Mouse (Mus musculus): ENCODE measurements around the gene Mrtfa. TPM values are rescaled to one million over a fixed set of nuclear protein-coding genes. Genes with fewer than 3 reads are reported as not detected.

Mrtfa gene
- total RNA-seq, 1 experiment from 2014 or later: 27.4 TPM

- DNase-seq: no peak
These were observed 91.9 kb downstream of the Mrtfa start for GRCm38 (mm10) chr15:81098689-81099088.

GRCm38 (mm10) chr15:81097896-81098295 is 92.7 kb downstream of the Mrtfa start:
- DNase-seq: no peak

GRCm38 (mm10) chr15:81097456-81097855 is 93.1 kb downstream of the Mrtfa start:
- DNase-seq: peak; percentile 32

GRCm38 (mm10) chr15:81096329-81097055 is 94.1 kb downstream of the Mrtfa start:
- DNase-seq: no peak

- no peak for DNase-seq
These were observed 97.5 kb downstream of the Mrtfa start for GRCm38 (mm10) chr15:81093032-81093431.

- DNase-seq: no peak
These were observed 98.8 kb downstream of the Mrtfa start for GRCm38 (mm10) chr15:81091718-81092117.

GRCm38 (mm10) chr15:81087529-81087928 is 103.0 kb downstream of the Mrtfa start:
- DNase-seq: no peak

GRCm38 (mm10) chr15:81086644-81087480 is 103.7 kb downstream of the Mrtfa start:
- no peak for DNase-seq

- no peak for DNase-seq
These were observed 106.7 kb downstream of the Mrtfa start for GRCm38 (mm10) chr15:81083826-81084225.

- DNase-seq: no peak
These were observed 107.3 kb downstream of the Mrtfa start for GRCm38 (mm10) chr15:81083281-81083680.

GRCm38 (mm10) chr15:81081216-81081615 is 109.3 kb downstream of the Mrtfa start:
- DNase-seq: no peak

GRCm38 (mm10) chr15:81080405-81080804 is 110.2 kb downstream of the Mrtfa start:
- DNase-seq: no peak

GRCm38 (mm10) chr15:81079255-81079654 is 111.3 kb downstream of the Mrtfa start:
- DNase-seq: no peak

GRCm38 (mm10) chr15:81077551-81077950 is 113.0 kb downstream of the Mrtfa start:
- DNase-seq: no peak

- DNase-seq: no peak
These were observed 116.0 kb downstream of the Mrtfa start for GRCm38 (mm10) chr15:81074543-81074942.

- no peak for DNase-seq
These were observed 116.8 kb downstream of the Mrtfa start for GRCm38 (mm10) chr15:81073751-81074150.

GRCm38 (mm10) chr15:81072748-81073147 is 117.8 kb downstream of the Mrtfa start:
- DNase-seq: no peak

- DNase-seq: no peak
These were observed 120.1 kb downstream of the Mrtfa start for GRCm38 (mm10) chr15:81070470-81070869.

GRCm38 (mm10) chr15:81068641-81069381 is 121.7 kb downstream of the Mrtfa start:
- no peak for DNase-seq

- no peak for DNase-seq
These were observed 122.8 kb downstream of the Mrtfa start for GRCm38 (mm10) chr15:81067761-81068160.

GRCm38 (mm10) chr15:81066976-81067375 is 123.6 kb downstream of the Mrtfa start:
- no peak for DNase-seq

GRCm38 (mm10) chr15:81064661-81065060 is 125.9 kb downstream of the Mrtfa start:
- DNase-seq: no peak

- no peak for DNase-seq
These were observed 126.4 kb downstream of the Mrtfa start for GRCm38 (mm10) chr15:81064143-81064542.

Measured in adrenal gland, postnatal 25 days (tissue).